Mouse (Mus musculus) mouse embryonic stem cell (cell line): ENCODE data around the gene Cblb.

Source experiments
- in situ Hi-C, 2 experiments: fragments of 300-500 bp; cut with MboI; formaldehyde crosslinking; loops; 1 replicate in 1 of 2; 3 replicates in 1 of 2; pipeline ENCODE4 v1.14.3; 2019 to 2020; ENCODE audit warnings: low sequenced_read_pairs in 2 of 2, low pct_unique_long_range_greater_than_20kb in 1 of 2, mixed read lengths in 1 of 2; ENCODE audit not compliant: unreplicated experiment in 1 of 2

Gene Cblb

DNA sequence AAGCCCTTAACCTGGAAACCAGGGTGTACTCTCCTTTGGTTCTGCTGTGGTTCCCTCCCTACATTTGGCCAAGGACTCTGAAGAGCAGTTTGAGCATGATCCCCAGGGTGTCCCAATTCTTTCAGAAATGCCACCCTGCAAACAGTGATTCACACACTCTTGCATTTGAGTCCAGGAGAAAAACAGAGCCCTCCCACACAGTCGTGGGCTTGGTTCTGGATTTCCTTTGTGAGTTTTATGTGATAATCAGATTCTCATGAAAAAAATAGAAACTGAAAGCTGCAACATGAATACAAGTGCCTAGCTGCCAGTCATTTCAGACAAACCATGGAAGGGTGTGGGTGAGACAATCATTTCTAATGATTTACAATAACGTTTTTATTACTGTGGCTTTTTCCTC lies 198.9 kb downstream of the Cblb start:
- in situ Hi-C loops = no loop called here

DNA sequence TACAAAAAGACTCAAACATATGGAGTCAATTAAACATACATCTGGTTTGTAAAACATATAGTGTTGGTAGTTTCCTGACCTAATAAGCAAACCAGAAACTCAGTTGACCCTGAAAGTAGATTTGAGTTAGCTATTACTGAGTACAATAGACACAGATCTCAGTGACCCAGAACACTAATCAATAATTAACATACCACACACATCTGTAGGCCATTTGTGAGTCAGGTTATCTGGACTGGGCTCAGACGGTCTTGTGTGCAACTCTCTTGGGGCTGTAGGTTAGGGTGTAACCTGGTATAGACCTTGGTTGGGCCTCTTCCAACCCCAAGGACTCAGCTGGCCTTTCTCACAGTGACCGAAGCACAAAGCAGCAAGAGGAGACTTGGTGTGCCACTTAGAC lies 211.1 kb downstream of the Cblb start:
- in situ Hi-C loops = no loop called here

DNA sequence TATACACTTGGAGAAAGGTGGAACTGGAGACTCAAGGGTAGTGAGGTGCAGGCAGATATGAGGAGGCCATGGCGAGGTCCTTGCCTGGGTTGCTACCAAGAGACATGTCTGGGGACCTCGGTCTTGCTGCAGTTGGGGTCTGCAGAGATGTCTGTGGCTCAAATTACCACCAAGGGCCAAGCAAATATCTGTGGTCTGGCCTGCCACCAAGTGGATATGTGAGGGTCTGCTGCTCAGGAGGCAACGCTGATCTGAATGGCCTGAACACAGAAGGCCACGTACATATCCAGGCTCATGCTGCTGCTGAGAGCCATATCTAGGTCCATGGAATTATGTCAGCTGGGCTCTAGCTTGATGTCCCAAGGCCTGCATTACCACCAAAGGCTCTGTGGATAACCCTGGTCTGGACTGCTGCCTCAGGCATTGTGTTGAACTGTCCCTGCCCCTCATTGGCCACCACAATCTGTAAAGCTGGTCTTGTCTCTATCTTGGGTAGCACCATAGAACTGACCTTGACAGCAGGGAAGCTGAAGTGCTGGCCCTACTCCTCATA lies 212.5 kb downstream of the Cblb start:
- in situ Hi-C loops = no loop called here

DNA sequence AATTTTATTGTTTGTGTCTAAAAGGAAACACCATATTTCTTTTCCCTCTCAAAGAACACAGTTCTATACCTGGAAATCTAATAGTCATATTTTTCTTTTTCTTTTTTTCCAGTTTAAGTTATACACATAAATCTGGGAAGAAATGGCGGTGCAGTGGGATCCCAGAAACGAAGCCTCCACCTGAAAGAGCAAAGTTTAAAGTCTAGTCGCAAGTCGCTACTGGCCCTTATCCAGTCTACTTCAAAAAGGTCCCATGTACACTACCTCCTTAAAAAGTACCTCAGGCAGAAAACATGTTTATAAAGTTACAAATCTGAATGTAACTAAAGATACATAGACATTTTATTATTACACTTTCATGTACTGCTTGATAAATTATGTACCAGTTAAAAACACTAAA lies 219.2 kb downstream of the Cblb start:
- in situ Hi-C loops = no loop called here

DNA sequence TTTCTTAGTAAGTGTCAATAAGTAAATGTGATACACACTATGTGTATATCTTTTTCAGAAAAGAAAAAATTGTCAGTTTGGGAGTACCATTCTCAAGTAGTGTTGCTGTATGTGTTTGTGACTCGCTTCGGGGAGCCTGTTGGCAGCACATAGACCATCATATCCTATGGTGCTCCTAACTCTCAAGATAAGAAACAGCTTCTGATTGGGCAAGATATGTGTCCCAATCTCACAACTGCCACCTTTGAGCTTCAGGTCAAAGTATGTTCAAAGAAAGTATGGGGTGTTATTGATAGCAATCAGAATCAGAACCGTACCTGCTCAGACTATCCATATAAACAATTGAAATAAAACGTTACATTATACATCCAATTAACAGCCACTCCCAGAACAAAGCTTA lies 219.9 kb downstream of the Cblb start:
- in situ Hi-C loops = no loop called here
